Mouse (Mus musculus) liver, embryonic 14.5 days (tissue): ENCODE results near the gene Fzd9. TPM values are rescaled to one million over a fixed set of nuclear protein-coding genes. Genes with fewer than 3 reads are reported as not detected.

Source experiments
- ATAC-seq: fragments of 200-750 bp; cut with Nextera tagmentation; 2 replicates; pipeline ENCODE4 v1.8.0; 2017; ENCODE audit warnings: moderate number of reproducible peaks, mild to moderate bottlenecking, moderate library complexity; ENCODE audit not compliant: insufficient read depth
- DNase-seq, 3 experiments: peaks; one replicate each; pipeline ENCODE4 v3.0.0-alpha.2; 2012 to 2013; ENCODE audit warnings: low read depth in 3 of 3, low spot score in 3 of 3
- H3K27ac ChIP-seq: fragments of 300-500 bp; sonication (generic); 2 replicates; pipeline ENCODE4 v1.5.1; 2014; ENCODE audit warnings: moderate library complexity, mild to moderate bottlenecking, control low read depth, inconsistent platforms
- H3K27me3 ChIP-seq: fragments of 300-500 bp; sonication (generic); 2 replicates; pipeline ENCODE4 v1.6.1; 2014; ENCODE audit warnings: mild to moderate bottlenecking, low read length, moderate library complexity; ENCODE audit not compliant: control insufficient read depth, insufficient read depth
- H3K36me3 ChIP-seq: fragments of 300-500 bp; sonication (generic); replicated peaks from 2 replicates; pipeline ENCODE4 v1.6.1; 2014; ENCODE audit warnings: low read depth; ENCODE audit not compliant: control insufficient read depth, insufficient read depth
- H3K4me1 ChIP-seq, 2 experiments: fragments of 200-500 bp in 1 of 2; fragments of 300-500 bp in 1 of 2; sonication (generic) in 1 of 2; replicated peaks; 2 replicates each; pipeline ENCODE4 v1.6.1; 2012 to 2014; ENCODE audit warnings: antibody characterized with exemption in 1 of 2, inconsistent platforms in 1 of 2, low read length in 1 of 2; ENCODE audit not compliant: control insufficient read depth in 2 of 2, insufficient read depth in 2 of 2
- H3K4me2 ChIP-seq: fragments of 300-500 bp; sonication (generic); 2 replicates; pipeline ENCODE4 v1.6.1; 2014; ENCODE audit warnings: low read depth, mild to moderate bottlenecking, control low read depth, moderate library complexity
- H3K4me3 ChIP-seq, 2 experiments: fragments of 200-500 bp in 1 of 2; fragments of 300-500 bp in 1 of 2; sonication (generic) in 1 of 2; 2 replicates each; pipeline ENCODE4 v1.5.1; 2012 to 2014; ENCODE audit warnings: low read depth in 2 of 2, low read length in 2 of 2, mild to moderate bottlenecking in 2 of 2, control low read depth in 1 of 2, inconsistent platforms in 1 of 2, moderate library complexity in 1 of 2; ENCODE audit not compliant: insufficient read depth in 1 of 2
- H3K9ac ChIP-seq: fragments of 300-500 bp; sonication (generic); replicated peaks from 2 replicates; pipeline ENCODE4 v1.6.1; 2014; ENCODE audit warnings: mild to moderate bottlenecking, control low read depth, moderate library complexity
- H3K9me3 ChIP-seq: fragments of 300-500 bp; sonication (generic); 2 replicates; pipeline ENCODE4 v1.6.1; 2016; ENCODE audit warnings: low read length, mixed read lengths; ENCODE audit not compliant: control insufficient read depth
- CTCF ChIP-seq: IDR thresholded peaks from 2 replicates; pipeline ENCODE4 v1.5.1; 2016; ENCODE audit warnings: antibody characterized with exemption, low read depth, control low read depth
- EP300 ChIP-seq: IDR thresholded peaks from 2 replicates; pipeline ENCODE4 v1.6.1; 2016; ENCODE audit warnings: antibody characterized with exemption, low read depth
- WGBS: fragments of 180-500 bp; shearing (Covaris S2); extraction: QIAGEN DNeasy Blood & Tissue Kit; methylation state at CpG from one replicate; pipeline ENCODE4 v1.1.7; 2014; ENCODE audit not compliant: insufficient replicate concordance; 5-methylcytosine and 5-hydroxymethylcytosine counted together
- microRNA-seq: library from miRNA; unstranded; fragments of <30 nt; microRNA quantifications from one replicate; pipeline ENCODE4, GENCODE M21; 2016
- polyA plus RNA-seq, 2 experiments: library from polyadenylated mRNA; depleted of rRNA in 1 of 2; stranded (reverse) in 1 of 2; unstranded in 1 of 2; fragments of >200 nt; fragmentation: Nextera tagmentation in 1 of 2; extraction: Ambion mirVana in 1 of 2; gene quantifications; 2 replicates each; pipeline versions ENCODE4 v1.2.1 to v1.2.3; 2012 to 2014

Gene Fzd9
- polyA plus RNA-seq, 2 experiments, result 0.19 to 0.25 TPM

GRCm38 (mm10) chr5:135220941-135221340 is 30.1 kb downstream of the Fzd9 start:
- Histone ChIP-seq H3K27ac (no peak overlapping the region), H3K9me3 (no peaks in the 10 kb centered on the region), H3K27me3 (no peaks in the 10 kb centered on the region), H3K4me1 (no peaks in the 10 kb centered on the region), H3K4me3 (no peak overlapping the region), H3K9ac (no peak overlapping the region), H3K36me3 (peaks cover 92% of the 10 kb centered on the region), H3K4me2 (no peak overlapping the region)
- DNase-seq (no peak), ATAC-seq (no peak)
- no peak for TF ChIP-seq CTCF
- no peak for TF ChIP-seq EP300

GRCm38 (mm10) chr5:135216871-135217270 is 34.2 kb downstream of the Fzd9 start:
- Histone ChIP-seq H3K4me1 (no peaks in the 10 kb centered on the region), H3K9me3 (no peaks in the 10 kb centered on the region), H3K9ac (no peak overlapping the region), H3K4me3 (no peak overlapping the region), H3K27ac (no peak overlapping the region), H3K27me3 (no peaks in the 10 kb centered on the region), H3K36me3 (peaks cover 93% of the 10 kb centered on the region), H3K4me2 (no peak overlapping the region)
- 87% methylated on average over 6 of the region's 6 CpGs for WGBS
- no peak for DNase-seq
- TF ChIP-seq EP300 (no peak), CTCF (no peak)
- ATAC-seq, result no peak

- Histone ChIP-seq H3K36me3 (peaks cover 91% of the 10 kb centered on the region), H3K27ac (no peak overlapping the region), H3K27me3 (no peaks in the 10 kb centered on the region), H3K4me2 (no peak overlapping the region), H3K4me3 (no peak overlapping the region), H3K4me1 (no peaks in the 10 kb centered on the region), H3K9me3 (no peaks in the 10 kb centered on the region), H3K9ac (no peak overlapping the region)
- no peak for ATAC-seq
- DNase-seq, result no peak
- 85% methylated on average over 1 of the region's 1 CpGs for whole genome bisulfite sequencing
- TF ChIP-seq EP300, result no peak
- peak; percentile 34; the same call in 1 of the 2 replicates for TF ChIP-seq CTCF
Measured at GRCm38 (mm10) chr5:135208197-135208596, 42.8 kb downstream of the Fzd9 start.

- DNase-seq (no peak), ATAC-seq (no peak)
- Histone ChIP-seq H3K27ac (no peak overlapping the region), H3K36me3 (peaks cover 88% of the 10 kb centered on the region), H3K27me3 (no peaks in the 10 kb centered on the region), H3K9me3 (no peaks in the 10 kb centered on the region), H3K4me1 (no peaks in the 10 kb centered on the region), H3K4me2 (no peak overlapping the region), H3K9ac (no peak overlapping the region), H3K4me3 (no peak overlapping the region)
- WGBS, result 82% methylated on average over 3 of the region's 3 CpGs
- TF ChIP-seq EP300 (no peak), CTCF (no peak)
Measured at GRCm38 (mm10) chr5:135202763-135203162, 48.3 kb downstream of the Fzd9 start.

Small RNA genes within 50 kb of the gene (microRNA-seq; reads per million reads assigned to microRNA genes)
- gene Gm25315, result not detected

Other genes with a start within 250 kb of the Fzd9 start
- gene Abhd11, start 242.1 kb downstream of the Fzd9 start, polyA plus RNA-seq (2012; rRNA removed), result 27.0 and 27.9 TPM in 2 replicates
- 23.1 and 25.1 TPM in 2 replicates for gene Abhd11, start 242.1 kb downstream of the Fzd9 start, polyA plus RNA-seq (2014; fragmentation: Nextera tagmentation; extraction: Ambion mirVana)
- gene Stx1a, start 227.7 kb downstream of the Fzd9 start, polyA plus RNA-seq (2012; rRNA removed), result 2.0 and 2.3 TPM in 2 replicates
- 0.72 and 0.73 TPM in 2 replicates for gene Stx1a, start 227.7 kb downstream of the Fzd9 start, polyA plus RNA-seq (2014; fragmentation: Nextera tagmentation; extraction: Ambion mirVana)
- gene Dnajc30, start 187.0 kb downstream of the Fzd9 start, polyA plus RNA-seq (2012; rRNA removed), result 9.5 and 12.1 TPM in 2 replicates
- 13.3 and 14.2 TPM in 2 replicates for gene Dnajc30, start 187.0 kb downstream of the Fzd9 start, polyA plus RNA-seq (2014; fragmentation: Nextera tagmentation; extraction: Ambion mirVana)
- gene Bud23, start 186.3 kb downstream of the Fzd9 start, polyA plus RNA-seq (2012; rRNA removed), result 36.7 and 43.3 TPM in 2 replicates
- 46.0 and 50.1 TPM in 2 replicates for gene Bud23, start 186.3 kb downstream of the Fzd9 start, polyA plus RNA-seq (2014; fragmentation: Nextera tagmentation; extraction: Ambion mirVana)
- 0.29 and 0.30 TPM in 2 replicates for gene Vps37d, start 173.0 kb downstream of the Fzd9 start, polyA plus RNA-seq (2012; rRNA removed)
- 0.06 and 0.10 TPM in 2 replicates for gene Vps37d, start 173.0 kb downstream of the Fzd9 start, polyA plus RNA-seq (2014; fragmentation: Nextera tagmentation; extraction: Ambion mirVana)
- 14.7 and 18.5 TPM in 2 replicates for gene Mlxipl, start 161.3 kb downstream of the Fzd9 start, polyA plus RNA-seq (2012; rRNA removed)
- 6.6 and 8.4 TPM in 2 replicates for gene Mlxipl, start 161.3 kb downstream of the Fzd9 start, polyA plus RNA-seq (2014; fragmentation: Nextera tagmentation; extraction: Ambion mirVana)
- 4.4 and 5.5 TPM in 2 replicates for gene Tbl2, start 101.6 kb downstream of the Fzd9 start, polyA plus RNA-seq (2012; rRNA removed)
- gene Tbl2, start 101.6 kb downstream of the Fzd9 start, polyA plus RNA-seq (2014; fragmentation: Nextera tagmentation; extraction: Ambion mirVana), result 9.8 and 10.2 TPM in 2 replicates
- 9.7 and 10.0 TPM in 2 replicates for gene Bcl7b, start 82.9 kb downstream of the Fzd9 start, polyA plus RNA-seq (2012; rRNA removed)
- gene Bcl7b, start 82.9 kb downstream of the Fzd9 start, polyA plus RNA-seq (2014; fragmentation: Nextera tagmentation; extraction: Ambion mirVana), result 25.6 and 26.7 TPM in 2 replicates
- gene Baz1b, start 64.0 kb downstream of the Fzd9 start, polyA plus RNA-seq (2012; rRNA removed), result 14.3 and 20.7 TPM in 2 replicates
- gene Baz1b, start 64.0 kb downstream of the Fzd9 start, polyA plus RNA-seq (2014; fragmentation: Nextera tagmentation; extraction: Ambion mirVana), result 18.2 and 22.3 TPM in 2 replicates
- gene Fkbp6, start 98.8 kb upstream of the Fzd9 start, polyA plus RNA-seq (2012; rRNA removed), result 0.03 TPM in 2 replicates
- gene Fkbp6, start 98.8 kb upstream of the Fzd9 start, polyA plus RNA-seq (2014; fragmentation: Nextera tagmentation; extraction: Ambion mirVana), result not detected in 2 replicates
- gene Trim50, start 102.1 kb upstream of the Fzd9 start, polyA plus RNA-seq (2012; rRNA removed), result not detected in 2 replicates
- not detected in 2 replicates for gene Trim50, start 102.1 kb upstream of the Fzd9 start, polyA plus RNA-seq (2014; fragmentation: Nextera tagmentation; extraction: Ambion mirVana)
- 12.4 and 13.9 TPM in 2 replicates for gene Nsun5, start 118.7 kb upstream of the Fzd9 start, polyA plus RNA-seq (2012; rRNA removed)
- gene Nsun5, start 118.7 kb upstream of the Fzd9 start, polyA plus RNA-seq (2014; fragmentation: Nextera tagmentation; extraction: Ambion mirVana), result 10.5 and 12.9 TPM in 2 replicates
- gene Pom121, start 143.3 kb upstream of the Fzd9 start, polyA plus RNA-seq (2012; rRNA removed), result 7.6 and 9.7 TPM in 2 replicates
- gene Pom121, start 143.3 kb upstream of the Fzd9 start, polyA plus RNA-seq (2014; fragmentation: Nextera tagmentation; extraction: Ambion mirVana), result 5.4 and 7.0 TPM in 2 replicates